Mouse (Mus musculus) intestine, embryonic 14.5 days (tissue): ENCODE data around the gene Mbtps1. TPM values are rescaled to one million over a fixed set of nuclear protein-coding genes. Genes with fewer than 3 reads are reported as not detected.

Experiments
- ATAC-seq: fragments of 200-750 bp; cut with Nextera tagmentation; replicated peaks from 2 replicates; pipeline ENCODE4 v1.8.0; 2017; ENCODE audit warnings: low read depth, moderate number of reproducible peaks, moderate TSS enrichment, moderate library complexity; ENCODE audit not compliant: low FRiP score, low TSS enrichment
- DNase-seq: peaks from one replicate; pipeline ENCODE4 v3.0.0-alpha.2; 2018; ENCODE audit warnings: low spot score
- H3K27ac ChIP-seq: fragments of 300-500 bp; sonication (generic); 2 replicates; pipeline ENCODE4 v1.5.1; 2014; ENCODE audit warnings: low read depth, mild to moderate bottlenecking, control low read depth
- H3K27me3 ChIP-seq: fragments of 300-500 bp; sonication (generic); replicated peaks from 2 replicates; pipeline ENCODE4 v1.6.1; 2014; ENCODE audit warnings: low read length, control low read depth; ENCODE audit not compliant: control insufficient read depth, insufficient read depth
- H3K36me3 ChIP-seq: fragments of 300-500 bp; sonication (generic); 2 replicates; pipeline ENCODE4 v1.6.1; 2014; ENCODE audit warnings: low read length, control low read depth; ENCODE audit not compliant: control insufficient read depth, insufficient read depth
- H3K4me1 ChIP-seq: fragments of 300-500 bp; sonication (generic); replicated peaks from 2 replicates; pipeline ENCODE4 v1.6.1; 2014; ENCODE audit warnings: low read length, control low read depth, mixed read lengths; ENCODE audit not compliant: control insufficient read depth, insufficient read depth
- H3K4me2 ChIP-seq: fragments of 300-500 bp; sonication (generic); 2 replicates; pipeline ENCODE4 v1.6.1; 2014; ENCODE audit warnings: low read length
- H3K4me3 ChIP-seq: fragments of 300-500 bp; sonication (generic); 2 replicates; pipeline ENCODE4 v1.5.1; 2014; ENCODE audit warnings: low read depth, low read length, control low read depth, mixed read lengths
- H3K9ac ChIP-seq: fragments of 300-500 bp; sonication (generic); 2 replicates; pipeline ENCODE4 v1.6.1; 2014; ENCODE audit warnings: mild to moderate bottlenecking, low read length
- H3K9me3 ChIP-seq: fragments of 300-500 bp; sonication (generic); 2 replicates; pipeline ENCODE4 v1.6.1; 2016; ENCODE audit warnings: low read length, control low read depth; ENCODE audit not compliant: control insufficient read depth
- WGBS: fragments of 180-500 bp; shearing (Covaris S2); extraction: QIAGEN DNeasy Blood & Tissue Kit; methylation state at CpG from one replicate; pipeline ENCODE4 v1.1.7; 2014; 5-methylcytosine and 5-hydroxymethylcytosine counted together
- polyA plus RNA-seq: library from polyadenylated mRNA; unstranded; fragments of >200 nt; fragmentation: Nextera tagmentation; extraction: Ambion mirVana; gene quantifications from 2 replicates; pipeline ENCODE4 v1.2.1, GENCODE M21; 2014

The Mbtps1 gene
- polyA plus RNA-seq, 1 experiment from 2014 or later, result 107 TPM

DNA sequence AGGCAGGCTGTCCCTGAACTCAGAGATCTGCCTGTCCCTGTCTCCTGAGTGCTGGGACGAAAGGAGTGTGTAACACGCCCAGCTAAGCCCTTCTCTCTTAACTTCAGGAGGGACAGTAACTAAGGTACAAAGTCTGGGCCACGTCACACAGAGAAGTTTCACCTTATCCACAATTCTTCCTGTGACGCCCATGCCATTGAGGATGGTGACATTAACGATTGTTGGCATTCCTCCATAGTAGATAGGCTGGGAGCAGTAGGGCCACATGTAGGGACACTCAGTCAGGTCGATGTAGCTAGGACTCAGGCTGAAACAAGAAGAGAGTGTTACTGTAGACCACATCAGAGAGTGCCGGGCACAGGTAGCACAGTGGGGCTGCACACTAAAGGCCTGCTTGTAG lies 29.8 kb downstream of the Mbtps1 start:
- Histone ChIP-seq H3K4me3 (no peak overlapping the region), H3K27ac (no peak overlapping the region), H3K36me3 (peaks cover 98% of the 10 kb centered on the region), H3K27me3 (no peaks in the 10 kb centered on the region), H3K9ac (no peak overlapping the region), H3K4me2 (no peak overlapping the region), H3K9me3 (no peaks in the 10 kb centered on the region), H3K4me1 (no peaks in the 10 kb centered on the region)
- DNase-seq, result no peak
- no peak for ATAC-seq
- WGBS, result 91% methylated on average over 7 of the region's 7 CpGs

DNA sequence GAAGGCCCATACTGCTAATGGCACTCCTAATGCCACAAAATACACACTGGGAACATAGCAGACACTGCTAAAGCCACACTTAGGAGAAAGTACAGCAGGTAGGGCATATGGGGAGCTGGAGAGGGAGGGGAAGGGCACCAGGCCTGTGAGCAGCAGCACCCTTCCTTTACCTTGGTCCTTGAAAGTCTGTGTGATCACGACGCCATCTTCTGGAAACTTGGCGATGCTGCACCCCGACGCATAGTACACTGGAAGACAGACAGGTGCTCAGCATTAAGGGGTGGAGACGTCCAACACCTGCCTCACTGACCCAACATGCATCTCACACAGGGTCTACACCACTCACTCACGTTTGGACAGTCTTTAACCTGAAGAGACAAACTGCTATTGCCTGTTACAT lies 38.4 kb downstream of the Mbtps1 start:
- 72% methylated on average over 7 of the region's 7 CpGs for WGBS
- no peaks in the 10 kb centered on the region for H3K4me1 ChIP-seq
- H3K9ac ChIP-seq, result no peak overlapping the region
- no peak overlapping the region for H3K27ac ChIP-seq
- no peak overlapping the region for H3K4me2 ChIP-seq
- peaks cover 98% of the 10 kb centered on the region for H3K36me3 ChIP-seq
- H3K27me3 ChIP-seq, result no peaks in the 10 kb centered on the region
- H3K9me3 ChIP-seq, result no peaks in the 10 kb centered on the region
- no peak overlapping the region for H3K4me3 ChIP-seq
- DNase-seq (no peak), ATAC-seq (no peak; the same call in 1 of the 2 replicates)

DNA sequence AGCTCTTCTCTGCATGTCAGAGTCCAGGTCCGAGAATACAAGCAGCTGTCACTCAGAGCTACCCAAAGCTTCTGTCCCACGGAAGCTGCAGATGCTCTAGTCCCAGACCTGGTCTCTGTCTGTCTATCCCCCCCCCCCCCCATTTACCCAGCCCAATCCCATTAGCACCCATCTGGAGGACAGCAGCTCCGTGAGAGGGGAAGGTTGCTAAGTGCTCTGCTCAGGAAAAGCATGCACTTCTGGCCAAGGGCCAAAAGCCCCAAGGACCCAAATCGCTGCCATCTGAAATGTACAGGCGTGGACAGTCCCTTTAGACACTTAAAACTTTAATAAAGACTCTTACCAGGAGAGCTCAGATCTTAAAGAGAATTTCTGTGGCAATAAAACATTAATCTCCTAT lies 41.9 kb downstream of the Mbtps1 start:
- no peaks in the 10 kb centered on the region for H3K9me3 ChIP-seq
- no peak overlapping the region for H3K27ac ChIP-seq
- ATAC-seq (no peak), DNase-seq (no peak)
- H3K4me1 ChIP-seq, result no peaks in the 10 kb centered on the region
- peaks cover 100% of the 10 kb centered on the region for H3K36me3 ChIP-seq
- H3K27me3 ChIP-seq, result no peaks in the 10 kb centered on the region
- no peak overlapping the region for H3K4me3 ChIP-seq
- no peak overlapping the region for H3K4me2 ChIP-seq
- 70% methylated on average over 5 of the region's 5 CpGs for WGBS
- H3K9ac ChIP-seq, result no peak overlapping the region

DNA sequence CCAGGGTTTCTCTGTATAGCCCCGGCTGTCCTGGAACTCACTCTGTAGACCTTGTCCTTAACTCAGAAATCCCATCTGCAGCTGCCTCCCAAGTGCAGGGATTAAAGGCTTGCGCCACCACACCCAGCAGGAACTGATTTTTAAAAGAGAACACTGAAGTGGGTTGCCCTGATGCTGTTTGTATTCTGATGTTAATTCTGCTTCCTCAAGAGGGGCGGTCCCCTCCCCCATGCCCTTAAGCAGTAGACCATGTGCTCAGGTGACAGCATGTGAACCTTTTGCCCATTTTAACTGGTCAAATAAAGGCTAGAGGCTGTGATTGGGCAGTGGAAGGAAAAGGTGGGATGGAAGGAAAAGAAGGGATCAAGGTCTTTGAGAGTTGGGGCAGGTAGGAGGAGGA lies 42.8 kb downstream of the Mbtps1 start:
- H3K9ac ChIP-seq, result no peak overlapping the region
- no peak overlapping the region for H3K27ac ChIP-seq
- no peaks in the 10 kb centered on the region for H3K27me3 ChIP-seq
- H3K4me3 ChIP-seq, result no peak overlapping the region
- WGBS, result 74% methylated on average over 3 of the region's 3 CpGs
- DNase-seq (no peak), ATAC-seq (no peak)
- H3K4me2 ChIP-seq, result no peak overlapping the region
- peaks cover 99% of the 10 kb centered on the region for H3K36me3 ChIP-seq
- no peaks in the 10 kb centered on the region for H3K4me1 ChIP-seq
- no peaks in the 10 kb centered on the region for H3K9me3 ChIP-seq

DNA sequence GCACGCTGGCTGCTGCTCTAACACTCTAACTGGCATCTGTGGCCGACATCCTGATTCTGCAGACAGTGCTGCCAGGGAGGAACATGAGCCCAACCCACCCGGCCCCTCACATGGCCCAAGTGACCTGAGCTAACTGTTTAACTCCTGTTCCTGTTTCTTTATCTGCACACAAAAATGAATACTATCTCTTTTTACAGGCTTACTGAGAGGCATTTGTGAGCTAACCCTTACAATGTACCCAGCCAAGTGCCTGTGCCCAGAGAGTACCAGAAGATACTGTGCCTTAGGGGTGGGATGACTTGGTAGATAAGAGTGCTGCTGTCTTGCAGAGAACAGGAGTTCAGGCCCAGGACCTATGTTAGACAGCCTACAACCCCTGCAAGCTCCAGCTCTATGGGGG lies 43.6 kb downstream of the Mbtps1 start:
- ATAC-seq, result no peak
- no peak overlapping the region for H3K4me3 ChIP-seq
- DNase-seq, result no peak
- no peaks in the 10 kb centered on the region for H3K9me3 ChIP-seq
- no peaks in the 10 kb centered on the region for H3K27me3 ChIP-seq
- H3K27ac ChIP-seq, result no peak overlapping the region
- peaks cover 99% of the 10 kb centered on the region for H3K36me3 ChIP-seq
- H3K9ac ChIP-seq, result no peak overlapping the region
- H3K4me1 ChIP-seq, result no peaks in the 10 kb centered on the region
- H3K4me2 ChIP-seq, result no peak overlapping the region
- WGBS, result 84% methylated on average over 3 of the region's 3 CpGs

DNA sequence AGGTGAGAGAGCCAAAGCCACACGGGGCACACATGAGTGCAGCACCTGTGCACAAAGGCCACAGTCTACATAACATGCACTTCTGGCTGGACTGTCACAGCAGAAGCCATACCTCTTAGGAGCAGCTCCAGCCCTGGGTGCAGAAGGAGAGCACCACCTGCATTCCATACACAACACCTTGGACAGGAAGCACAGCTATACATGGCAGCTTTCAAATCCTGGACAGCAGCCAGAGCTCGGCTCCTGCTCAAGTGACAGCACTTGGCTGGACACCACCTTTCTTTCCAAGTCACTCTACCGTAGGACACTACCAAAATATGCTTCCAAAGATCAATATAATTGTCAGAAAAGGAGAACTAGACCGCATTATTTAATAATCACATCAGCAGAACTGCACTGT lies 45.1 kb downstream of the Mbtps1 start:
- H3K4me1 ChIP-seq, result no peaks in the 10 kb centered on the region
- peaks cover 99% of the 10 kb centered on the region for H3K36me3 ChIP-seq
- no peak overlapping the region for H3K9ac ChIP-seq
- no peak for DNase-seq
- H3K27ac ChIP-seq, result no peak overlapping the region
- no peaks in the 10 kb centered on the region for H3K9me3 ChIP-seq
- H3K4me2 ChIP-seq, result no peak overlapping the region
- no peak overlapping the region for H3K4me3 ChIP-seq
- 81% methylated on average over 4 of the region's 4 CpGs for WGBS
- no peaks in the 10 kb centered on the region for H3K27me3 ChIP-seq
- ATAC-seq, result no peak

DNA sequence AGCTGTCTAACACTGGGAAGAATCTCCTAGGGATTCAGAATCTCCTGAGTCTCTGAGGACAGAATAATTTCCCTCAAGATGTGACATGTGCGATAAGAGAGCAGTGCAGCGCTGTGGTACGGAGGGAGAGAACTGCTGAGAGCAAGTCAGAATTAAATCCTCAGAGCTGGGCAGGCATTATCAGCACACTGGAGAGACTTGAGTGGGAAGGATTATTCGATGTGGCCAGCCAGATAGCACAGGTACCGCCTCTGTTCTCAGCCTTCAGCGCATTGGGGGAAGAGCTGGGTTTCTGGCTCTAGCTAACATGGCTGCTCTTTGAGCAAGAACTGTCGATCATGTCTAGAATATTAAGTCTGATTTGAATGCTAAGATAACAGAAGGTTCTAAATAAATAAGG lies 46.8 kb downstream of the Mbtps1 start:
- 94% methylated on average over 7 of the region's 7 CpGs for WGBS
- no peak overlapping the region for H3K4me2 ChIP-seq
- no peaks in the 10 kb centered on the region for H3K9me3 ChIP-seq
- no peak overlapping the region for H3K27ac ChIP-seq
- no peaks in the 10 kb centered on the region for H3K4me1 ChIP-seq
- H3K9ac ChIP-seq, result no peak overlapping the region
- no peaks in the 10 kb centered on the region for H3K27me3 ChIP-seq
- H3K4me3 ChIP-seq, result no peak overlapping the region
- H3K36me3 ChIP-seq, result peaks cover 95% of the 10 kb centered on the region
- ATAC-seq (no peak), DNase-seq (no peak)

DNA sequence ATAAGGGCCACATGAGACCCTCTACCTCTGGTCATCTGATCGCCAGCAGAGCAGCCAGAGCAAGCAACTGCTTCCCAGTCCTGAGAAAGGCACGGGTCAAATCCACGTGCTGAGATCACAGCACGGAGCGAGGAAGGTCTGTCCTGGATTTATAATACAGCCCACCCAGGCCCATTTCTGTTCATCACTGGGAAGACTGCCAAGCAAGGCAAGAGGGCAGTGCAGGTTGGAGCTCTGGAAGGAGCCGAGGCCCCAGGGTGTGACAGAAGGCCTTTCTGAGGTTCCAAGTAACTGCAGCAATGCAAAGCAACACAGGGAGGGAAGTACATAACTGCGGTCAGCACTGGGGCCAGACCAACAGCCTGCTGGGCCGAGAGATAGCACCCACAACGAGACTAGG lies 48.1 kb downstream of the Mbtps1 start:
- Histone ChIP-seq H3K4me1 (no peaks in the 10 kb centered on the region), H3K4me2 (no peak overlapping the region), H3K36me3 (peaks cover 95% of the 10 kb centered on the region), H3K27me3 (no peaks in the 10 kb centered on the region), H3K4me3 (no peak overlapping the region), H3K27ac (no peak overlapping the region), H3K9ac (no peak overlapping the region), H3K9me3 (no peaks in the 10 kb centered on the region)
- DNase-seq (no peak), ATAC-seq (no peak)
- WGBS, result 84% methylated on average over 9 of the region's 9 CpGs

DNA sequence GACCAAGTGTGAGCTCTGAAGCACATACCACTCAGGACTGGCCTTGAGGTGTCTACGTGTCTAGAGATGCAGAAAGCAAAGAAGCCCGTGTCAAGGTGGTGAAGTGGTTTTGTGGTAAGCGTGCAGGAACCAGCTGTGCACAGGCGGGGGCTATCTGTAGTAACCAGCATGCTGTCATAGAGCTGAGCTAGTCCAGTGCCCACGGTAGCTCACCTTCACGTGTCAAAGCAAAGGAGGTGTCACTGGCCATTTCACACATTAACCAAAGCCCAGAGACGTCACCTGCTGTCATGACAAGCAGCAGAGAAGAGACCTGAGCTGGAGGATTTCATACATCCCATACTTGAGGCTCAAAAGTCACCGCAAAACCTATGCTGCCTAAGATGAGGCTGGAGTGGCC lies 52.4 kb downstream of the Mbtps1 start:
- no peaks in the 10 kb centered on the region for H3K27me3 ChIP-seq
- no peak for ATAC-seq
- H3K4me2 ChIP-seq, result no peak overlapping the region
- H3K36me3 ChIP-seq, result peaks cover 56% of the 10 kb centered on the region
- H3K4me3 ChIP-seq, result no peak overlapping the region
- no peaks in the 10 kb centered on the region for H3K9me3 ChIP-seq
- H3K9ac ChIP-seq, result no peak overlapping the region
- no peak for DNase-seq
- 78% methylated on average over 8 of the region's 8 CpGs for WGBS
- H3K4me1 ChIP-seq, result no peaks in the 10 kb centered on the region
- no peak overlapping the region for H3K27ac ChIP-seq
